Mouse (Mus musculus) CH12F3 (cell line): ENCODE data around the gene Spry1.
"Not testable (repeated sequence)": the region's sequence is repeated elsewhere in the genome, so short reads cannot be mapped to it uniquely, and the experiment has no call there.

Experiments
- in situ Hi-C: fragments of 300-500 bp; cut with MboI; formaldehyde crosslinking; loops from 2 replicates; pipeline ENCODE4 v1.14.3; 2020; ENCODE audit warnings: low sequenced_read_pairs

Gene Spry1

GRCm38 (mm10) chr3:37639690-37640089, at the start of gene Spry1:
Gene Spry1, plus strand, starts transcription at chr3:37639947.
- in situ Hi-C loops: no loop called here

- in situ Hi-C loops: no loop called here
Observed at GRCm38 (mm10) chr3:37595721-37596120, 44.0 kb upstream of the Spry1 start.

- in situ Hi-C loops: no loop called here
Observed at GRCm38 (mm10) chr3:37596519-37596918, 43.2 kb upstream of the Spry1 start.

GRCm38 (mm10) chr3:37597200-37597599, 42.5 kb upstream of the Spry1 start:
- in situ Hi-C loops: no loop called here

GRCm38 (mm10) chr3:37599641-37600040, 40.1 kb upstream of the Spry1 start:
- in situ Hi-C loops: not testable (repeated sequence)

GRCm38 (mm10) chr3:37602356-37602755, 37.4 kb upstream of the Spry1 start:
- in situ Hi-C loops: no loop called here

- in situ Hi-C loops: no loop called here
Observed at GRCm38 (mm10) chr3:37602890-37603289, 36.9 kb upstream of the Spry1 start.

- in situ Hi-C loops: no loop called here
Observed at GRCm38 (mm10) chr3:37603541-37603940, 36.2 kb upstream of the Spry1 start.

GRCm38 (mm10) chr3:37604976-37605875, 34.5 kb upstream of the Spry1 start:
- in situ Hi-C loops: no loop called here

- in situ Hi-C loops: no loop called here
Observed at GRCm38 (mm10) chr3:37605876-37606238, 33.9 kb upstream of the Spry1 start.

GRCm38 (mm10) chr3:37608926-37609325, 30.8 kb upstream of the Spry1 start:
- in situ Hi-C loops: no loop called here

- in situ Hi-C loops: no loop called here
Observed at GRCm38 (mm10) chr3:37610670-37611069, 29.1 kb upstream of the Spry1 start.

GRCm38 (mm10) chr3:37613722-37614121, 26.0 kb upstream of the Spry1 start:
- in situ Hi-C loops: no loop called here

- in situ Hi-C loops: no loop called here
Observed at GRCm38 (mm10) chr3:37614878-37615650, 24.7 kb upstream of the Spry1 start.

GRCm38 (mm10) chr3:37616586-37617547, 22.9 kb upstream of the Spry1 start:
- in situ Hi-C loops: no loop called here

GRCm38 (mm10) chr3:37632246-37632645, 7.5 kb upstream of the Spry1 start:
- in situ Hi-C loops: no loop called here

GRCm38 (mm10) chr3:37632751-37633150, 7.0 kb upstream of the Spry1 start:
- in situ Hi-C loops: no loop called here

GRCm38 (mm10) chr3:37634648-37635047, 5.1 kb upstream of the Spry1 start:
- in situ Hi-C loops: no loop called here

GRCm38 (mm10) chr3:37636921-37637320, 2.8 kb upstream of the Spry1 start:
- in situ Hi-C loops: no loop called here

- in situ Hi-C loops: no loop called here
Observed at GRCm38 (mm10) chr3:37640162-37640721, 495 bp downstream of the Spry1 start.
